ENCODE assay signal across 7 mouse cellular contexts in the genomic region with DNA sequence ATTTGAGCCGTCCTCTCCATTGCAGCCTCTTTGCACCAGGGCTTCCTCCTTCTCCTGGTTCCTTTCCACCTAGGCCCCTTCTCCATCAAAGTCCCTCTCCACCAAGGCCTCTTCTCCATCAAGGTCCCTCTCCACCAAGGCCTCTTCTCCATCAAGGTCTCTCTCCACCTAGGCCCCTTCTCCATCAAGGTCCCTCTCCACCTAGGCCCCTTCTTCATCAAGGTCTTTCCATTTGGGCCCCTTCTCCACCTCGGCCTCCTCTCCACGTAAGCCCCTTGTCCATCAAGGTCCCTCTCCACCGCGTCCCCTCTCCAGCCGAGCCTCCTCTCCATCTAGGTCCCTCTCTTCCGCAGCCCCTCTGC. TPM values are rescaled to one million over a fixed set of nuclear protein-coding genes. Genes with fewer than 3 reads are reported as not detected.
DNase-seq lines count a peak whose midpoint lies in the region; ATAC-seq and TF ChIP-seq lines count a peak whose summit lies in the region.

No protein-coding gene starts in this region.

- no peaks in the 10 kb centered on the region for H3K36me3 ChIP-seq in lung, embryonic 15.5 days
- no peaks in the 10 kb centered on the region for H3K36me3 ChIP-seq in embryonic facial prominence, embryonic 14.5 days (ENCODE audit: control insufficient read depth, insufficient read depth, low read length)
- no peaks in the 10 kb centered on the region for H3K36me3 ChIP-seq in limb, embryonic 10.5 days
- no peaks in the 10 kb centered on the region for H3K36me3 ChIP-seq in small intestine, adult 2 months (ENCODE audit: control insufficient read depth, insufficient read depth, low read length)

- no peak for TF ChIP-seq CTCF in small intestine, adult 2 months (IDR thresholded peaks at IDR 0.05; ENCODE audit: extremely low read depth, insufficient read length, insufficient replicate concordance, low read depth, low read length)

- peak overlapping the region; percentile 98 for H3K27ac ChIP-seq in lung, embryonic 15.5 days
- H3K27ac ChIP-seq in embryonic facial prominence, embryonic 14.5 days (replicated peaks; ENCODE audit: low read depth, low read length): peak overlapping the region; percentile 99
- peak overlapping the region; percentile 100 for H3K27ac ChIP-seq in limb, embryonic 10.5 days
- H3K27ac ChIP-seq in small intestine, adult 2 months (ENCODE audit: insufficient read depth, low read depth, low read length): no peak overlapping the region

- no peaks in the 10 kb centered on the region for H3K27me3 ChIP-seq in lung, embryonic 15.5 days
- no peaks in the 10 kb centered on the region for H3K27me3 ChIP-seq in embryonic facial prominence, embryonic 14.5 days (replicated peaks; ENCODE audit: control insufficient read depth, insufficient read depth, low read length)
- no peaks in the 10 kb centered on the region for H3K27me3 ChIP-seq in limb, embryonic 10.5 days (ENCODE audit: low read depth, poor library complexity, severe bottlenecking)
- H3K27me3 ChIP-seq in small intestine, adult 2 months (ENCODE audit: control insufficient read depth, insufficient read depth, low read length): no peaks in the 10 kb centered on the region

- H3K4me1 ChIP-seq in lung, embryonic 15.5 days: peaks cover 40% of the 10 kb centered on the region
- peaks cover 34% of the 10 kb centered on the region for H3K4me1 ChIP-seq in embryonic facial prominence, embryonic 14.5 days (ENCODE audit: control insufficient read depth, insufficient read depth, low read length)
- H3K4me1 ChIP-seq in limb, embryonic 10.5 days: peaks cover 47% of the 10 kb centered on the region
- H3K4me1 ChIP-seq in small intestine, adult 2 months (ENCODE audit: control insufficient read depth, insufficient read depth, insufficient read length, low read length): peaks cover 7% of the 10 kb centered on the region

- no peaks in the 10 kb centered on the region for H3K9me3 ChIP-seq in lung, embryonic 15.5 days
- no peaks in the 10 kb centered on the region for H3K9me3 ChIP-seq in embryonic facial prominence, embryonic 14.5 days (ENCODE audit: control insufficient read depth, low read length)
- H3K9me3 ChIP-seq in limb, embryonic 10.5 days (replicated peaks): no peaks in the 10 kb centered on the region

- TF ChIP-seq POLR2A in small intestine, adult 2 months (IDR thresholded peaks at IDR 0.05; ENCODE audit: low read depth, low read length): no peak

- peak overlapping the region; percentile 88; the same call in 1 of the 2 replicates for H3K9ac ChIP-seq in lung, embryonic 15.5 days
- peak overlapping the region; percentile 100 for H3K9ac ChIP-seq in embryonic facial prominence, embryonic 14.5 days (ENCODE audit: low read depth, low read length)

- peak; percentile 4; the same call in 1 of the 2 replicates for ATAC-seq in lung, embryonic 15.5 days (ENCODE audit: borderline replicate concordance, extremely low read depth, low FRiP score, low TSS enrichment)
- no peak for ATAC-seq in embryonic facial prominence, embryonic 14.5 days (ENCODE audit: low read depth)

- 6% methylated on average over 7 of the region's 7 CpGs for WGBS in lung, embryonic 15.5 days
- 5% methylated on average over 7 of the region's 7 CpGs for WGBS in embryonic facial prominence, embryonic 14.5 days
- WGBS in limb, embryonic 10.5 days: 8% methylated on average over 7 of the region's 7 CpGs
- 11% methylated on average over 7 of the region's 7 CpGs for WGBS in small intestine, adult 2 months

- DNase-seq in lung, adult 18-20 months: no peak
- no peak for DNase-seq in embryonic facial prominence, embryonic 14.5 days (ENCODE audit: low spot score)
- DNase-seq in limb, embryonic 10.5 days (ENCODE audit: low spot score): no peak
- DNase-seq in right cerebral cortex, postnatal 36 days (ENCODE audit: low spot score in 2 of 2): no peak
- DNase-seq in spleen, postnatal 4 days (ENCODE audit: low spot score in 2 of 2): no peak

- H3K4me3 ChIP-seq in lung, embryonic 15.5 days: peak overlapping the region; percentile 81
- H3K4me3 ChIP-seq in embryonic facial prominence, embryonic 14.5 days (ENCODE audit: low read depth, low read length): peak overlapping the region; percentile 88
- H3K4me3 ChIP-seq in limb, embryonic 10.5 days: peak overlapping the region; percentile 96
- H3K4me3 ChIP-seq in small intestine, adult 2 months (ENCODE audit: low read depth, low read length): peak overlapping the region; percentile 64

- H3K4me2 ChIP-seq in lung, embryonic 15.5 days: peak overlapping the region; percentile 89
- peak overlapping the region; percentile 96 for H3K4me2 ChIP-seq in embryonic facial prominence, embryonic 14.5 days (ENCODE audit: low read depth, low read length)

RNA-seq across cellular contexts. Expression of gene Prrc2b, which starts 0.3 kb away (rescaled TPM):
- polyA plus RNA-seq in lung, embryonic 15.5 days (2015; fragmentation: Nextera tagmentation; extraction: Ambion mirVana): 49.5 and 51.7 TPM in 2 replicates
- polyA plus RNA-seq in embryonic facial prominence, embryonic 14.5 days (2014; fragmentation: Nextera tagmentation; extraction: Ambion mirVana): 63.0 and 66.0 TPM in 2 replicates
- polyA plus RNA-seq in limb, embryonic 10.5 days (2016; fragmentation: Nextera tagmentation; extraction: Ambion mirVana): 71.2 and 80.3 TPM in 2 replicates
- polyA plus RNA-seq in small intestine, adult 2 months (2012; rRNA removed): 16.3 and 23.4 TPM in 2 replicates

RNA-seq across cellular contexts. Expression of gene Plpp7, which starts 55.2 kb away (rescaled TPM):
- 3.9 and 4.2 TPM in 2 replicates for polyA plus RNA-seq in lung, embryonic 15.5 days (2015; fragmentation: Nextera tagmentation; extraction: Ambion mirVana)
- polyA plus RNA-seq in embryonic facial prominence, embryonic 14.5 days (2014; fragmentation: Nextera tagmentation; extraction: Ambion mirVana): 11.7 and 13.0 TPM in 2 replicates
- polyA plus RNA-seq in limb, embryonic 10.5 days (2016; fragmentation: Nextera tagmentation; extraction: Ambion mirVana): 2.8 and 3.8 TPM in 2 replicates
- polyA plus RNA-seq in small intestine, adult 2 months (2012; rRNA removed): 2.2 and 3.5 TPM in 2 replicates
